Mouse (Mus musculus) hindbrain, embryonic 14.5 days (tissue): ENCODE measurements around the gene Agpat4. TPM values are rescaled to one million over a fixed set of nuclear protein-coding genes. Genes with fewer than 3 reads are reported as not detected.

Experiments used
- ATAC-seq: fragments of 200-750 bp; cut with Nextera tagmentation; 2 replicates; pipeline ENCODE4 v1.8.0; 2017; ENCODE audit warnings: moderate number of reproducible peaks, mild to moderate bottlenecking, moderate TSS enrichment, moderate library complexity; ENCODE audit not compliant: low FRiP score
- DNase-seq: peaks from one replicate; pipeline ENCODE4 v3.0.0-alpha.2; 2015; ENCODE audit warnings: low spot score
- H3K27ac ChIP-seq: fragments of 300-500 bp; sonication (generic); 2 replicates; pipeline ENCODE4 v1.5.1; 2014; ENCODE audit warnings: mild to moderate bottlenecking, moderate library complexity
- H3K27me3 ChIP-seq: fragments of 300-500 bp; sonication (generic); 2 replicates; pipeline ENCODE4 v1.6.1; 2014; ENCODE audit warnings: mild to moderate bottlenecking, low read length, mixed read lengths; ENCODE audit not compliant: control insufficient read depth, insufficient read depth
- H3K36me3 ChIP-seq: fragments of 300-500 bp; sonication (generic); replicated peaks from 2 replicates; pipeline ENCODE4 v1.6.1; 2014; ENCODE audit not compliant: control insufficient read depth, insufficient read depth
- H3K4me1 ChIP-seq: fragments of 300-500 bp; sonication (generic); replicated peaks from 2 replicates; pipeline ENCODE4 v1.6.1; 2014; ENCODE audit warnings: antibody characterized with exemption, low read length, mixed read lengths; ENCODE audit not compliant: control insufficient read depth, insufficient read depth
- H3K4me2 ChIP-seq: fragments of 300-500 bp; sonication (generic); replicated peaks from 2 replicates; pipeline ENCODE4 v1.6.1; 2014; ENCODE audit warnings: mild to moderate bottlenecking, moderate library complexity
- H3K4me3 ChIP-seq: fragments of 300-500 bp; sonication (generic); replicated peaks from 2 replicates; pipeline ENCODE4 v1.5.1; 2014; ENCODE audit warnings: mild to moderate bottlenecking, low read length
- H3K9ac ChIP-seq: fragments of 300-500 bp; sonication (generic); 2 replicates; pipeline ENCODE4 v1.6.1; 2014
- H3K9me3 ChIP-seq: fragments of 300-500 bp; sonication (generic); 2 replicates; pipeline ENCODE4 v1.6.1; 2016; ENCODE audit warnings: low read length; ENCODE audit not compliant: control insufficient read depth
- WGBS: fragments of 180-500 bp; shearing (Covaris S2); extraction: QIAGEN DNeasy Blood & Tissue Kit; methylation state at CpG from one replicate; pipeline ENCODE4 v1.1.7; 2014; 5-methylcytosine and 5-hydroxymethylcytosine counted together
- polyA plus RNA-seq: library from polyadenylated mRNA; unstranded; fragments of >200 nt; fragmentation: Nextera tagmentation; extraction: Ambion mirVana; gene quantifications from 2 replicates; pipeline ENCODE4 v1.2.1, GENCODE M21; 2014

Gene Agpat4
- polyA plus RNA-seq, 1 experiment from 2014 or later: 38.2 TPM

DNA sequence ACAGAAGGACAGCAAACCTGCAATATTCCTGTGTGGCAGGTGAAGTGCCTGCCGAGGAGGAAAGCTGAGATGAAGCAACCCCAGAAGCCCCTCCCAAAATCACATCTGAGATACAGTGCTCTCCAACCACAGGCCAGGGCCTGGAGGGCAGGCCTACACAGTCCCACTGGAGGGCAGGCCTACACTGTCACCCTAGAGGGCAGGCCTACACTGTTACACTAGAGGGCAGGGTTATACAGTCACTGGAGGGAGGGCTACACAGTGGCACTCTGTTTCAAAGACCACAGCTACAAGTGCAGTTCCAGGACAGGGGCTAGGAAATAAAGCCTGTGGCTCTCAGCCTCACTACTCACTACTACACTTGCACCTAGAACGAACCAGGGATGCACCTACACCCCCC lies 143.4 kb downstream of the Agpat4 start:
- Histone ChIP-seq H3K27me3 (no peaks in the 10 kb centered on the region), H3K4me3 (no peak overlapping the region), H3K27ac (no peak overlapping the region), H3K9ac (no peak overlapping the region), H3K4me1 (peaks cover 10% of the 10 kb centered on the region), H3K4me2 (no peak overlapping the region), H3K9me3 (no peaks in the 10 kb centered on the region), H3K36me3 (peaks cover 45% of the 10 kb centered on the region)
- ATAC-seq (no peak), DNase-seq (no peak)
- WGBS: 88% methylated on average over 2 of the region's 2 CpGs

DNA sequence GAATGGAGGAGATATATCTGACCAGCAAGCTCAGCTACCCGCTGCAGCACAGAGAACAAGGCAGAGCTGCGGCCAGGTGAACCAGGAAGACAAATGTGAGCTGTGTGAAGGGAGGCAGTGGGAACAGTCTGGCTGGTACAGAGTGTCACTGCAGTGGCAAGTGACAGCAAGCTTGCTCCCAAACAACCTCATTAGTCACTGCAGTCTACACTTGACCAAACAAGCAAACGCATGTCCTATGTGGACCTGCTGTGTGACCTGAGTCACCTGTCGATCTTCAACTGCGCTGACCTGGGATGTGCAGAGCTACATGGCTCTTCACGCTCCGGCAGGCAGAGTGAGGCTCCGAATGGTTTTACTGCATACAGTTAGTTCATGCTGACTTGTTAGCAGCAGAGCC lies 144.3 kb downstream of the Agpat4 start:
- no peak overlapping the region for H3K9ac ChIP-seq
- WGBS: 96% methylated on average over 8 of the region's 8 CpGs
- H3K27me3 ChIP-seq: no peaks in the 10 kb centered on the region
- ATAC-seq (no peak), DNase-seq (no peak)
- H3K4me3 ChIP-seq: no peak overlapping the region
- peaks cover 36% of the 10 kb centered on the region for H3K36me3 ChIP-seq
- H3K9me3 ChIP-seq: no peaks in the 10 kb centered on the region
- no peak overlapping the region for H3K27ac ChIP-seq
- no peak overlapping the region for H3K4me2 ChIP-seq
- H3K4me1 ChIP-seq: peaks cover 18% of the 10 kb centered on the region

DNA sequence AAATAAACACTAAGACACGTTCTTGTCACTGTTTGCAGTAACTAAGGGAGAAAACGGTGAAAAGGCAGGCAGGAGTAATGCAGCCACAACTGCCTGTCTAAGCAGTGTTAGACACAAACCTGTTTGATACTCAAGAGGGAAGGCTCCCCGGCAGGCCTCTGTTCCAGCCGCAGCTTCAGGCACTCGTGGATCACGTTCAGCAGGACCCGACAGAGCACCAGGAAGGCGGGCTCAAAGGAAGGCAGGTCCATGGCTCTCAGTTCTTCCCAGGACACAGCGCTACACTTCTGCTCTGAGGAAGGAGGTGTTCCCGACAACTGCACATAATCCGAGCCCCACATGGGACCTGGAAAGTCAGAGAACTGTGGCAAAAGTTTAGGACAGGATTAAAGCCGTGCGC lies 145.3 kb downstream of the Agpat4 start:
- no peak overlapping the region for H3K9ac ChIP-seq
- no peak overlapping the region for H3K27ac ChIP-seq
- H3K36me3 ChIP-seq: peaks cover 28% of the 10 kb centered on the region
- peaks cover 22% of the 10 kb centered on the region for H3K4me1 ChIP-seq
- no peak overlapping the region for H3K4me3 ChIP-seq
- WGBS: 89% methylated on average over 13 of the region's 13 CpGs
- DNase-seq (no peak), ATAC-seq (no peak)
- H3K4me2 ChIP-seq: no peak overlapping the region
- H3K27me3 ChIP-seq: no peaks in the 10 kb centered on the region
- no peaks in the 10 kb centered on the region for H3K9me3 ChIP-seq

DNA sequence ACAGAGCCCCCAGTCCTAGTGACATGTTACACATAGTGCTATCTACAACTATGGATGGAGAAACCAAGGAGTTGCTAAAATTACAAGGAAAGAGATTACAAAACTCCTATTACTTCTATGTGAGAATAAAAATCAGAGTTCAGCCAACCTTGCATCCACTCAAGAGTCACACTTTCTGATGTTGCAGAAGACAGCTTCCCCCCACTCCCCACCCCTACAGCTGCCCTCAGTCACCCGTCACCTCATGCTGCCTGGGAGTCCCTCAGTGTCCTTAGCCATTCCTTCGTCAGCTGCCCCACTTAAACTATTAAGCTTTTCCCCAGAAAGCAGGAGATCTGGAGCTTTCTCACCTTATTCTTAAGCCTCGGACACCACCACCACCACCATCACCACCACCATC lies 145.8 kb downstream of the Agpat4 start:
- Histone ChIP-seq H3K36me3 (peaks cover 27% of the 10 kb centered on the region), H3K9ac (no peak overlapping the region), H3K9me3 (no peaks in the 10 kb centered on the region), H3K4me3 (no peak overlapping the region), H3K27ac (no peak overlapping the region), H3K4me1 (peaks cover 22% of the 10 kb centered on the region), H3K4me2 (no peak overlapping the region), H3K27me3 (no peaks in the 10 kb centered on the region)
- no peak for ATAC-seq
- no peak for DNase-seq
- WGBS: 86% methylated on average over 3 of the region's 3 CpGs

DNA sequence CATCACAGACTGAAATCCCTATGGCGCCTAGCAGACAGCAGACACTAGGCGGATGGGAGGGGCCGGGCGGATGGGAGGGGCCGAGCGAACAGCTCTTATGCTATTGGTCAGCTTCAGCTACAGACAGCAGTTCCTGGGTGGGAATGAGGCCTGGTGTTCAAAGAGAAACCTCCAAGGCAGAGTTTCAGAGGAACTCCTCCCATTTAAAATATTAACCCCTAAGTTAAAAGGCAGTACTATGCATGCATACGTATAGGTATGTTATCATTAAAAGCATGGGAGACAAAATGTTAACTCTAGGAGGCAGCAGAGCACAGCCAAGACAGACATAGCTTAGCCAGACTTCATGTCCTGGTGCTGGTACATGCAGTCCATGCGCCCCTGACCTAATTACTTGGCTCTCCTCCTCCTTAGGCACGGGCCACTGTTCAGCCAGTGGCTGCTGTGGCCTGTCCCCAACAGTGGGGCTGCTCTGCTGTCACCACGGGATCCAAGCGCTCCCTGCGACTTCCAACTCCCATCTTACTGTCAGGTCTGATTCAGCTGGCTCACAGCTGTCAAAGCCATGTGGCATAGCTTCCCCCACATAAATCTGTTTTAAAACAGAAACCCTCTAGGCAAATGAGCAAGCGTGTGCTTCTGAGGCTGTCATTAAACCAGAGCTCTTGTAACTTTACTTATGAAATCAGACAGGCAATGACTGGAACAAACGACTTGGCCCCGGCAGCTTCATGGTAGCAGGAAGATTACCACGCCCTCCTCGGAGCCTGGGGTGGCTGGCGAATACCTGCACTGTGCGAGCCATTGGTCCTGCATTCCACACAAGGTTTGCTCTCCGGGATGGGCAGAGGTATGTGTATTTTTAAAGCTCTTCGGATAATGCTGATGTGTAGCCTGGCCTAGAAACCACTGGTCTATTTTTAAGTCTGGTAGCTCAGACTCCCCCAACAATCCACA lies 147.7 kb downstream of the Agpat4 start:
- WGBS: 61% methylated on average over 21 of the region's 21 CpGs
- Histone ChIP-seq H3K27ac (peak overlapping the region; percentile 16; the same call in 1 of the 2 replicates), H3K4me1 (peaks cover 22% of the 10 kb centered on the region), H3K27me3 (no peaks in the 10 kb centered on the region), H3K9me3 (no peaks in the 10 kb centered on the region), H3K9ac (peak overlapping the region; percentile 7; the same call in 1 of the 2 replicates), H3K4me2 (no peak overlapping the region), H3K4me3 (no peak overlapping the region), H3K36me3 (peaks cover 22% of the 10 kb centered on the region)
- peak; percentile 41 for DNase-seq
- ATAC-seq: peak; percentile 74

DNA sequence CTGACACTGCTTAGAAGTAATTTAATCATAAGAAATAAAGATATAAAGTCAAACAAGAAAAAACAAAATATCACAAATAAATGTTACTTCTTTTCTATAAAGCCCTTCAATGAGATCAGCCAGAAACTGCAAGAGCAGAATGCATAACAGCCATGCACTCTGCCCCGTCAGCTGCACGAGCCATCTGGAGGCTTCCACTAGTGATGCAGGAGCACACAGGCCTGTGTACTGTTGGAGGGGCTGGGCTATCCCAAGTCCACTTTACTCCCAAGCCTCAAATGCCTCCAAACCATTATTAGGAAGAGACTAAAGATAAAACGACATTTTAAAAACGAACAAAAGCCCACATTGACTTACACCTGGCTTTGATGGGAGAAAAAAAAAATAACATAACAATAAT lies 149.6 kb downstream of the Agpat4 start:
- peaks cover 22% of the 10 kb centered on the region for H3K4me1 ChIP-seq
- WGBS: 75% methylated on average over 4 of the region's 4 CpGs
- no peak overlapping the region for H3K4me2 ChIP-seq
- H3K4me3 ChIP-seq: no peak overlapping the region
- DNase-seq (no peak), ATAC-seq (no peak)
- H3K9me3 ChIP-seq: no peaks in the 10 kb centered on the region
- peaks cover 20% of the 10 kb centered on the region for H3K36me3 ChIP-seq
- no peak overlapping the region for H3K27ac ChIP-seq
- H3K9ac ChIP-seq: no peak overlapping the region
- no peaks in the 10 kb centered on the region for H3K27me3 ChIP-seq

DNA sequence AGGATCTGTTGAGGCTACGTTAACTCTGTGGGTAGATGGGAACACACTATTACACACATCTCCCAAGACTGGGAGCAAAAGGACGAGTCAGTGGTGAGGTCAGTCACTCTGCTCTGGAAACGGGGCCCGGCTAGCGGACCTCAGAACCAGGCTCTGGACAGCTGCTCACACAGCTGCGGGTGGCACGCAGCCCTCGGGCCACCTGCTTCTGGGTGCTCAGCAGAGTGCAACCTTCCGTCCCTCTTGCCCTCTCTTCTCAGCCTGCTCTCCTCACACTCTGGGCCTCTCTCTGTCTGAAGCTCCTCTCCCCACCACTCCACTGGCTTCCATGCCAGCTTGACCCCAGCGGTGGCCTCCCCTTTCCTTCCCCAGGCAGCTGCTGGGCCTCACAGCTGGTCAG lies 150.0 kb downstream of the Agpat4 start:
- 77% methylated on average over 10 of the region's 10 CpGs for WGBS
- no peaks in the 10 kb centered on the region for H3K9me3 ChIP-seq
- H3K9ac ChIP-seq: no peak overlapping the region
- H3K4me2 ChIP-seq: no peak overlapping the region
- H3K27ac ChIP-seq: no peak overlapping the region
- H3K36me3 ChIP-seq: peaks cover 18% of the 10 kb centered on the region
- no peak overlapping the region for H3K4me3 ChIP-seq
- no peaks in the 10 kb centered on the region for H3K27me3 ChIP-seq
- ATAC-seq: no peak
- DNase-seq: no peak
- H3K4me1 ChIP-seq: peaks cover 22% of the 10 kb centered on the region

Other genes with a start within 250 kb of the Agpat4 start
- gene Map3k4, start 200.1 kb downstream of the Agpat4 start, polyA plus RNA-seq: 35.9 and 43.6 TPM in 2 replicates